15 mouse cellular contexts compared by ENCODE assay signal in the genomic region with DNA sequence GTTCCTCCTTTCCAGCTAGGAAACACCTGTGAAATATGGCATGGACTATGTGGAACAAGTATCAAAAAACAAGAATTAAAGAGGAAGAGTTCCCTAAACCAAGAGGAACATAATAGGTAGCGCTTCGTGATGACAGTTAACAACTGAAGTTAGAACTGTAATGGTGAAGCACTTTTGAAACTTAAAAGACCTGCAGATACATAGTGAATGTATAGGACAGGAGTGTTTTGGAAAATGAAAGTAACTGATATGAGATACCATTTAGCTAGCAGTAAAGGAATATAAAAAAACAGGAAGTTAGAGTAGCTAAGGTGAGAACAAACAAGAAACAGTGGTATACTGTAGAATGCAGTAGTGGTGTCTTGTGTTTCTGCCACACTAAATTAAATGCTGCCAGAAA. TPM values are rescaled to one million over a fixed set of nuclear protein-coding genes. Genes with fewer than 3 reads are reported as not detected.
DNase-seq lines count a peak whose midpoint lies in the region; ATAC-seq lines count a peak whose summit lies in the region.
"Had no signal": no experiment of that assay in that cellular context is flagged by ENCODE, and none has a peak within 500 bp of the region (broad histone marks: within the 10 kb centered on the region; RNA-seq: fewer than 3 reads in every experiment).

No protein-coding gene starts in this region.

- DNase-seq in hindbrain, embryonic 14.5 days (ENCODE audit: low spot score): no peak
- peak; percentile 52 for DNase-seq in A20 (ENCODE audit: low read depth, low spot score)
- DNase-seq in right cerebral cortex, adult 18-20 months: no peak
- DNase-seq in MN1 (ENCODE audit: low spot score): no peak
- DNase-seq: adrenal gland, postnatal 36 days; cerebellum, adult 9-10 months; lung, postnatal 4 days; spleen, adult 18-20 months had no signal

- no peaks in the 10 kb centered on the region for H3K36me3 ChIP-seq in hindbrain, embryonic 14.5 days (replicated peaks; ENCODE audit: control insufficient read depth, insufficient read depth)
- H3K36me3 ChIP-seq in hindbrain, embryonic 13.5 days: no peaks in the 10 kb centered on the region
- H3K36me3 ChIP-seq in liver, embryonic 12.5 days: 0 out of 2 replicates have a peak, but pooled peaks cover 4% of the 10 kb centered on the region
- H3K36me3 ChIP-seq in kidney, embryonic 15.5 days: no peaks in the 10 kb centered on the region

- 91% methylated on average over 2 of the region's 2 CpGs for WGBS in hindbrain, embryonic 14.5 days
- WGBS in hindbrain, embryonic 13.5 days: 91% methylated on average over 2 of the region's 2 CpGs
- WGBS in liver, embryonic 12.5 days (ENCODE audit: insufficient replicate concordance): 63% methylated on average over 2 of the region's 2 CpGs
- WGBS in kidney, embryonic 15.5 days: 88% methylated on average over 2 of the region's 2 CpGs

- peaks cover 13% of the 10 kb centered on the region for H3K4me1 ChIP-seq in hindbrain, embryonic 14.5 days (replicated peaks; ENCODE audit: control insufficient read depth, insufficient read depth, low read length)
- H3K4me1 ChIP-seq in hindbrain, embryonic 13.5 days (replicated peaks): peaks cover 12% of the 10 kb centered on the region
- peaks cover 42% of the 10 kb centered on the region for H3K4me1 ChIP-seq in liver, embryonic 12.5 days
- H3K4me1 ChIP-seq in kidney, embryonic 15.5 days: peaks cover 5% of the 10 kb centered on the region

- no peak overlapping the region for H3K27ac ChIP-seq in hindbrain, embryonic 14.5 days
- H3K27ac ChIP-seq in hindbrain, embryonic 13.5 days: no peak overlapping the region
- H3K27ac ChIP-seq in liver, embryonic 12.5 days: peak overlapping the region; percentile 45; the same call in 1 of the 2 replicates
- no peak overlapping the region for H3K27ac ChIP-seq in kidney, embryonic 15.5 days
- H3K27ac ChIP-seq: kidney, postnatal 0 days had no signal

- no peak for ATAC-seq in hindbrain, embryonic 14.5 days (ENCODE audit: low FRiP score)
- ATAC-seq in hindbrain, embryonic 13.5 days (ENCODE audit: low FRiP score): no peak
- peak; percentile 38 for ATAC-seq in CD4-positive, CD25-positive, alpha-beta regulatory T cell, adult 4 months
- no peak for ATAC-seq in liver, embryonic 12.5 days
- no peak for ATAC-seq in kidney, embryonic 15.5 days (replicated peaks; ENCODE audit: low FRiP score)
- ATAC-seq: Patski had no signal

- H3K9ac ChIP-seq in hindbrain, embryonic 14.5 days: no peak overlapping the region
- H3K9ac ChIP-seq in hindbrain, embryonic 13.5 days: no peak overlapping the region
- peak overlapping the region; percentile 54; the same call in 1 of the 2 replicates for H3K9ac ChIP-seq in liver, embryonic 12.5 days
- no peak overlapping the region for H3K9ac ChIP-seq in kidney, embryonic 15.5 days

- no peak overlapping the region for H3K4me3 ChIP-seq in hindbrain, embryonic 14.5 days (replicated peaks; ENCODE audit: low read length)
- H3K4me3 ChIP-seq in hindbrain, embryonic 13.5 days: no peak overlapping the region
- H3K4me3 ChIP-seq in liver, embryonic 12.5 days: peak overlapping the region; percentile 41
- no peak overlapping the region for H3K4me3 ChIP-seq in kidney, embryonic 15.5 days (replicated peaks)

- no peaks in the 10 kb centered on the region for H3K9me3 ChIP-seq in hindbrain, embryonic 14.5 days (ENCODE audit: control insufficient read depth, low read length)
- H3K9me3 ChIP-seq in hindbrain, embryonic 13.5 days: no peaks in the 10 kb centered on the region
- H3K9me3 ChIP-seq in liver, embryonic 12.5 days (replicated peaks): no peaks in the 10 kb centered on the region
- no peaks in the 10 kb centered on the region for H3K9me3 ChIP-seq in kidney, embryonic 15.5 days (replicated peaks)

- H3K4me2 ChIP-seq in hindbrain, embryonic 14.5 days (replicated peaks): peak overlapping the region; percentile 21
- H3K4me2 ChIP-seq in hindbrain, embryonic 13.5 days: no peak overlapping the region
- H3K4me2 ChIP-seq in liver, embryonic 12.5 days: peak overlapping the region; percentile 91
- H3K4me2 ChIP-seq in kidney, embryonic 15.5 days: no peak overlapping the region; the same call in 1 of the 2 replicates

- no peaks in the 10 kb centered on the region for H3K27me3 ChIP-seq in hindbrain, embryonic 14.5 days (ENCODE audit: control insufficient read depth, insufficient read depth, low read length)
- H3K27me3 ChIP-seq in hindbrain, embryonic 13.5 days: no peaks in the 10 kb centered on the region
- H3K27me3 ChIP-seq in liver, embryonic 12.5 days (replicated peaks): no peaks in the 10 kb centered on the region
- no peaks in the 10 kb centered on the region for H3K27me3 ChIP-seq in kidney, embryonic 15.5 days
- H3K27me3 ChIP-seq: Patski had no signal

RNA-seq across cellular contexts. Expression of a gene that starts 1.9 kb away (rescaled TPM):
- polyA plus RNA-seq in hindbrain, embryonic 14.5 days (2014; fragmentation: Nextera tagmentation; extraction: Ambion mirVana): 17.2 and 19.1 TPM in 2 replicates
- polyA plus RNA-seq in hindbrain, embryonic 13.5 days (2015; fragmentation: Nextera tagmentation; extraction: Ambion mirVana): 11.7 and 11.9 TPM in 2 replicates
- 10 to 100 TPM; 45.0 to 63.7 TPM for polyA plus RNA-seq in CD4-positive, CD25-positive, alpha-beta regulatory T cell, adult 4 months (2017; shearing (Covaris generic))
- polyA plus RNA-seq in liver, embryonic 12.5 days (2016; fragmentation: Nextera tagmentation; extraction: Ambion mirVana): 16.2 and 17.3 TPM in 2 replicates
- polyA plus RNA-seq in kidney, embryonic 15.5 days (2015; fragmentation: Nextera tagmentation; extraction: Ambion mirVana): 17.8 and 18.7 TPM in 2 replicates

RNA-seq across cellular contexts. Expression of a gene that starts 7.7 kb away (rescaled TPM):
- not detected in 2 replicates for polyA plus RNA-seq in hindbrain, embryonic 14.5 days (2014; fragmentation: Nextera tagmentation; extraction: Ambion mirVana)
- polyA plus RNA-seq in hindbrain, embryonic 13.5 days (2015; fragmentation: Nextera tagmentation; extraction: Ambion mirVana): not detected in 2 replicates
- not detected for polyA plus RNA-seq in CD4-positive, CD25-positive, alpha-beta regulatory T cell, adult 4 months (2017; shearing (Covaris generic))
- not detected in 2 replicates for polyA plus RNA-seq in liver, embryonic 12.5 days (2016; fragmentation: Nextera tagmentation; extraction: Ambion mirVana)
- not detected in 2 replicates for polyA plus RNA-seq in kidney, embryonic 15.5 days (2015; fragmentation: Nextera tagmentation; extraction: Ambion mirVana)
- polyA plus RNA-seq: kidney, postnatal 0 days; neural tube, embryonic 11.5 days; Patski had no signal

RNA-seq across cellular contexts. Expression of a gene that starts 20.0 kb away (rescaled TPM):
- 17.9 and 18.3 TPM in 2 replicates for polyA plus RNA-seq in hindbrain, embryonic 14.5 days (2014; fragmentation: Nextera tagmentation; extraction: Ambion mirVana)
- 22.8 and 23.7 TPM in 2 replicates for polyA plus RNA-seq in hindbrain, embryonic 13.5 days (2015; fragmentation: Nextera tagmentation; extraction: Ambion mirVana)
- polyA plus RNA-seq in CD4-positive, CD25-positive, alpha-beta regulatory T cell, adult 4 months (2017; shearing (Covaris generic)): 1 to 10 TPM; 1.2 to 2.4 TPM
- polyA plus RNA-seq in liver, embryonic 12.5 days (2016; fragmentation: Nextera tagmentation; extraction: Ambion mirVana): 5.3 and 5.9 TPM in 2 replicates
- 19.6 and 20.2 TPM in 2 replicates for polyA plus RNA-seq in kidney, embryonic 15.5 days (2015; fragmentation: Nextera tagmentation; extraction: Ambion mirVana)

Comparison
In these comparisons a context has a peak if more than half of its experiments do, and no peak if none do; other contexts are left out.
1. H3K4me2 ChIP-seq: peak in hindbrain, embryonic 14.5 days (single experiment) and liver, embryonic 12.5 days (single experiment); none in hindbrain, embryonic 13.5 days (single experiment) and kidney, embryonic 15.5 days (single experiment).